Mouse (Mus musculus) stomach, embryonic 15.5 days (tissue): Measurements from ENCODE around the gene Aanat. TPM values are rescaled to one million over a fixed set of nuclear protein-coding genes. Genes with fewer than 3 reads are reported as not detected.

Experiments
- ATAC-seq: fragments of 200-750 bp; cut with Nextera tagmentation; 2 replicates; pipeline ENCODE4 v1.8.0; 2017; ENCODE audit warnings: low read depth, moderate number of reproducible peaks, moderate TSS enrichment; ENCODE audit not compliant: insufficient read depth, low FRiP score
- H3K27ac ChIP-seq: fragments of 300-500 bp; sonication (generic); 2 replicates; pipeline ENCODE4 v1.5.1; 2015; ENCODE audit warnings: mild to moderate bottlenecking, inconsistent platforms
- H3K27me3 ChIP-seq: fragments of 300-500 bp; sonication (generic); replicated peaks from 2 replicates; pipeline ENCODE4 v1.6.1; 2015; ENCODE audit warnings: inconsistent platforms
- H3K36me3 ChIP-seq: fragments of 300-500 bp; sonication (generic); 2 replicates; pipeline ENCODE4 v1.6.1; 2015; ENCODE audit warnings: inconsistent platforms
- H3K4me1 ChIP-seq: fragments of 300-500 bp; sonication (generic); 2 replicates; pipeline ENCODE4 v1.6.1; 2015; ENCODE audit warnings: inconsistent platforms
- H3K4me2 ChIP-seq: fragments of 300-500 bp; sonication (generic); 2 replicates; pipeline ENCODE4 v1.6.1; 2015; ENCODE audit warnings: mild to moderate bottlenecking, inconsistent platforms
- H3K4me3 ChIP-seq: fragments of 300-500 bp; sonication (generic); replicated peaks from 2 replicates; pipeline ENCODE4 v1.5.1; 2015; ENCODE audit warnings: inconsistent platforms
- H3K9ac ChIP-seq: fragments of 300-500 bp; sonication (generic); 2 replicates; pipeline ENCODE4 v1.6.1; 2015; ENCODE audit warnings: inconsistent platforms
- H3K9me3 ChIP-seq: fragments of 300-500 bp; sonication (generic); 2 replicates; pipeline ENCODE4 v1.6.1; 2016; ENCODE audit warnings: inconsistent platforms
- WGBS: fragments of 180-500 bp; shearing (Covaris S2); methylation state at CpG from one replicate; pipeline ENCODE4 v1.1.7; 2015; 5-methylcytosine and 5-hydroxymethylcytosine counted together
- polyA plus RNA-seq: library from polyadenylated mRNA; unstranded; fragments of >200 nt; fragmentation: Nextera tagmentation; extraction: Ambion mirVana; gene quantifications from 2 replicates; pipeline ENCODE4 v1.2.1, GENCODE M21; 2015

Aanat gene
- polyA plus RNA-seq, 1 experiment from 2014 or later: 0.09 TPM

GRCm38 (mm10) chr11:116579280-116579679 is 7.0 kb upstream of the Aanat start:
- H3K27ac ChIP-seq: no peak overlapping the region
- H3K9ac ChIP-seq: no peak overlapping the region
- 94% methylated on average over 3 of the region's 3 CpGs for WGBS
- no peaks in the 10 kb centered on the region for H3K9me3 ChIP-seq
- ATAC-seq: no peak
- no peaks in the 10 kb centered on the region for H3K36me3 ChIP-seq
- peaks cover 12% of the 10 kb centered on the region for H3K4me1 ChIP-seq
- H3K4me2 ChIP-seq: no peak overlapping the region
- no peak overlapping the region for H3K4me3 ChIP-seq
- no peaks in the 10 kb centered on the region for H3K27me3 ChIP-seq

GRCm38 (mm10) chr11:116580031-116580652 is 6.1 kb upstream of the Aanat start:
- H3K4me2 ChIP-seq: peak overlapping the region; percentile 96
- peak overlapping the region; percentile 67; the same call in 1 of the 2 replicates for H3K27ac ChIP-seq
- H3K9ac ChIP-seq: peak overlapping the region; percentile 73; the same call in 1 of the 2 replicates
- no peaks in the 10 kb centered on the region for H3K9me3 ChIP-seq
- H3K4me3 ChIP-seq: peak overlapping the region; percentile 96
- H3K4me1 ChIP-seq: peaks cover 8% of the 10 kb centered on the region
- no peak for ATAC-seq
- 24% methylated on average over 10 of the region's 10 CpGs for WGBS
- no peaks in the 10 kb centered on the region for H3K27me3 ChIP-seq
- no peaks in the 10 kb centered on the region for H3K36me3 ChIP-seq

- peak; percentile 65 for ATAC-seq
- under 1% methylated on average over 91 of the region's 91 CpGs for WGBS
- Histone ChIP-seq H3K36me3 (no peaks in the 10 kb centered on the region), H3K4me3 (peak overlapping the region; percentile 96), H3K27me3 (no peaks in the 10 kb centered on the region), H3K4me1 (peaks cover 8% of the 10 kb centered on the region), H3K27ac (peak overlapping the region; percentile 67), H3K4me2 (peak overlapping the region; percentile 96), H3K9me3 (no peaks in the 10 kb centered on the region), H3K9ac (peak overlapping the region; percentile 73)
These were observed 5.4 kb upstream of the Aanat start for GRCm38 (mm10) chr11:116580711-116581375.

GRCm38 (mm10) chr11:116581376-116581814 is 4.8 kb upstream of the Aanat start, which contains the start of gene Ube2o:
Ube2o (minus strand) TSS chr11:116581447.
- Histone ChIP-seq H3K27ac (peak within 1 kb of the TSS; percentile 67), H3K4me1 (peaks cover 8% of the 10 kb centered on the region), H3K27me3 (no peaks in the 10 kb centered on the region), H3K9ac (peak within 1 kb of the TSS; percentile 73), H3K36me3 (no peaks in the 10 kb centered on the region), H3K4me2 (peak within 1 kb of the TSS; percentile 96), H3K9me3 (no peaks in the 10 kb centered on the region), H3K4me3 (peak within 1 kb of the TSS; percentile 96)
- WGBS: 1% methylated on average over 50 of the region's 51 CpGs
- ATAC-seq: peak; percentile 86

DNA sequence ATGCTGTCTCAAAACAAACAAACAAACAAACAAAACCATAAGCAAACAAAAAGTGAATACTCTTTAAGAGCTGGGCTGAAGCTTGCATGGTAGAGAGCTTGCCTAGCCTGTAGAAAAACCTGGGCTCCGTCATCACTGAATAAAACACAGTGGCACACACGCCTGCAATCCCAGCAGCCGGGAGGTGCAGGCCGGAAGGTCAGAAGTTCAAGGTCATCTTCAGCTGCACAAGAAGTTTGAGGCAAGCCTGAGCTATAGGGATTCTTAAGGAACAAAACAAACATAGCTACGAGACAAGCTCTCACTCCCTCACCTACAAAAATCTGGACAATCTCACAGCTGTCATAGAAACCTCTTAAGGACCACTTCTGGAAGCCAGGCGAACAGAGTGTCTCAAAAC is 550 bp upstream of the Aanat start:
- Histone ChIP-seq H3K27ac (no peak overlapping the region), H3K27me3 (peaks cover 7% of the 10 kb centered on the region; the same call in 1 of the 2 replicates), H3K9ac (no peak overlapping the region), H3K36me3 (no peaks in the 10 kb centered on the region), H3K4me3 (no peak overlapping the region), H3K4me1 (peaks cover 5% of the 10 kb centered on the region; the same call in 1 of the 2 replicates), H3K4me2 (no peak overlapping the region), H3K9me3 (no peaks in the 10 kb centered on the region)
- ATAC-seq: no peak
- WGBS: 61% methylated on average over 6 of the region's 6 CpGs

- WGBS: 23% methylated on average over 23 of the region's 23 CpGs
- no peak overlapping the region for H3K4me3 ChIP-seq
These were observed 784 bp downstream of the Aanat start for GRCm38 (mm10) chr11:116586801-116587631.

GRCm38 (mm10) chr11:116589020-116589531 is 2.8 kb downstream of the Aanat start:
- H3K4me3 ChIP-seq: no peak overlapping the region
- 23% methylated on average over 14 of the region's 14 CpGs for WGBS
- no peaks in the 10 kb centered on the region for H3K9me3 ChIP-seq
- no peak for ATAC-seq
- H3K27ac ChIP-seq: no peak overlapping the region
- no peak overlapping the region for H3K4me2 ChIP-seq
- H3K27me3 ChIP-seq: peaks cover 7% of the 10 kb centered on the region; the same call in 1 of the 2 replicates
- H3K9ac ChIP-seq: no peak overlapping the region
- H3K36me3 ChIP-seq: no peaks in the 10 kb centered on the region
- H3K4me1 ChIP-seq: peaks cover 5% of the 10 kb centered on the region; the same call in 1 of the 2 replicates

More at GRCm38 (mm10) chr11:116586801-116587631, 784 bp downstream of the Aanat start:
- ATAC-seq: peak; percentile 59; the same call in 1 of the 2 replicates
- no peak overlapping the region for H3K9ac ChIP-seq
- H3K27me3 ChIP-seq: peaks cover 7% of the 10 kb centered on the region; the same call in 1 of the 2 replicates
- H3K9me3 ChIP-seq: no peaks in the 10 kb centered on the region
- H3K27ac ChIP-seq: no peak overlapping the region
- peak overlapping the region; percentile 27; the same call in 1 of the 2 replicates for H3K4me2 ChIP-seq
- H3K36me3 ChIP-seq: no peaks in the 10 kb centered on the region
- peaks cover 5% of the 10 kb centered on the region; the same call in 1 of the 2 replicates for H3K4me1 ChIP-seq

GRCm38 (mm10) chr11:116589574-116589973 is 3.3 kb downstream of the Aanat start:
- H3K4me2 ChIP-seq: no peak overlapping the region
- no peaks in the 10 kb centered on the region for H3K36me3 ChIP-seq
- no peak overlapping the region for H3K9ac ChIP-seq
- no peak overlapping the region for H3K27ac ChIP-seq
- ATAC-seq: no peak
- 60% methylated on average over 8 of the region's 8 CpGs for WGBS
- H3K4me1 ChIP-seq: peaks cover 5% of the 10 kb centered on the region; the same call in 1 of the 2 replicates
- H3K27me3 ChIP-seq: peaks cover 7% of the 10 kb centered on the region; the same call in 1 of the 2 replicates
- no peaks in the 10 kb centered on the region for H3K9me3 ChIP-seq
- H3K4me3 ChIP-seq: no peak overlapping the region

- Histone ChIP-seq H3K4me1 (peaks cover 5% of the 10 kb centered on the region; the same call in 1 of the 2 replicates), H3K36me3 (no peaks in the 10 kb centered on the region), H3K27ac (no peak overlapping the region), H3K9me3 (no peaks in the 10 kb centered on the region), H3K4me3 (no peak overlapping the region), H3K27me3 (peaks cover 7% of the 10 kb centered on the region; the same call in 1 of the 2 replicates), H3K9ac (no peak overlapping the region), H3K4me2 (no peak overlapping the region)
- WGBS: 71% methylated on average over 4 of the region's 4 CpGs
- ATAC-seq: no peak
These were observed 5.4 kb downstream of the Aanat start for GRCm38 (mm10) chr11:116591621-116592020.

DNA sequence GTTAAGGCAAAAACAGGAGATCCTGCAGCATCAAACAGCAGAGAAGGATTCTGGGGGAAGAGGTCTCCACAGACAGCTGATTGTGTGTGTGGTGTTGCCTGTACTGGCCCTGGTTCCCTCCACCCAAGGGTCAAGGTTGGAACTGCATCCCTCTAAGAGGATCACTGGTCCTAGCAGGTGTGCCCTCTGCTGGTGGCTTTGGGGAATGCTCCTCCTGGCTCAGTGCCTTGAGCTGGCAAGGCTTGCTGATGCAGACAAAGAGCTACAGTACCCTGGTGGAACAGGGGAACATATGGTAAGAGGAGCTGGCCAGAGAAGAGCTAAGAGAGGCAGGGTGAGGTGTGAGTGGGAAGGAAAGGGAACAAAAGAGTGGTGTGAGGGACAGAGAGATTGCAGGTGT is 6.2 kb downstream of the Aanat start:
- no peaks in the 10 kb centered on the region for H3K9me3 ChIP-seq

GRCm38 (mm10) chr11:116593345-116593744 is 7.1 kb downstream of the Aanat start:
- WGBS: 89% methylated on average over 4 of the region's 4 CpGs
- no peaks in the 10 kb centered on the region for H3K9me3 ChIP-seq
- no peaks in the 10 kb centered on the region for H3K4me1 ChIP-seq
- no peak for ATAC-seq
- no peak overlapping the region for H3K27ac ChIP-seq
- no peak overlapping the region for H3K9ac ChIP-seq
- no peak overlapping the region for H3K4me2 ChIP-seq
- H3K4me3 ChIP-seq: no peak overlapping the region
- no peaks in the 10 kb centered on the region for H3K27me3 ChIP-seq
- H3K36me3 ChIP-seq: no peaks in the 10 kb centered on the region

More for the DNA sequence above, 6.2 kb downstream of the Aanat start:
- Histone ChIP-seq H3K4me3 (no peak overlapping the region), H3K4me2 (no peak overlapping the region), H3K9ac (no peak overlapping the region), H3K36me3 (no peaks in the 10 kb centered on the region), H3K27ac (no peak overlapping the region), H3K4me1 (no peaks in the 10 kb centered on the region), H3K27me3 (peaks cover 1% of the 10 kb centered on the region; the same call in 1 of the 2 replicates)
- ATAC-seq: peak; percentile 75
